Mouse (Mus musculus): ENCODE measurements at regions not wholly inside any gene's neighbourhood (a gene's known extent, or its start where the extent isn't known, plus 50 kb on each side); places are given as distances from the start of the nearest gene placed in this dataset.
A peak's percentile ranks its signal among the peaks of the same experiment; 100 is the strongest.

DNA sequence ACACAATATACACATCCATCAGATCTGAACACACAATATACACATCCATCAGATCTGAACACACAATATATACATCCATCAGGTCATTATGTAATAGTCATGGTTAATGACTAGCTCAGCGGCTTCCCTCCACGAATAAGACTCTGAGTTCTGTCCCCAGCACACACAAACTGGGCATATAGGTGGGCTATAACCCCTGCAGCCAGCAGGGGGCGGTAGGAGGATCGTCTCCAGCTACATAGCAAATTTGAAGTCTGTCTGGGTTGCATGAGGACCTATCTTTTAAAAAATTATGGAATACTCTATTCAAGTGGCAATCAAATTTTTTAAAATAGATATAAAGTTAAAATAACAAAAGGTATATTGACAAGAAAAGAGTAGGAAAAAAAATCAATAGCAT lies 86.6 kb upstream of the Ercc4 start:
- peak; percentile 96 for TF ChIP-seq CTCF (conservative IDR thresholded peaks at IDR 0.05; ENCODE audit: low read length)
- no peak for TF ChIP-seq NANOG (IDR thresholded peaks at IDR 0.05; ENCODE audit: borderline replicate concordance, low read length)
- no peak for TF ChIP-seq POU5F1 (IDR thresholded peaks at IDR 0.05; ENCODE audit: borderline replicate concordance, low read length)

Measured in E14TG2a.4 (cell line).